Mouse (Mus musculus) heart, embryonic 15.5 days (tissue): Measurements from ENCODE around the gene Lsr. TPM values are rescaled to one million over a fixed set of nuclear protein-coding genes. Genes with fewer than 3 reads are reported as not detected.

Experiments used
- ATAC-seq: fragments of 200-750 bp; cut with Nextera tagmentation; replicated peaks from 2 replicates; pipeline ENCODE4 v1.8.0; 2017; ENCODE audit warnings: low read depth, moderate TSS enrichment; ENCODE audit not compliant: insufficient number of reproducible peaks, insufficient read depth, low FRiP score
- H3K27ac ChIP-seq: fragments of 300-500 bp; sonication (generic); 2 replicates; pipeline ENCODE4 v1.5.1; 2015; ENCODE audit warnings: mild to moderate bottlenecking, inconsistent platforms
- H3K27me3 ChIP-seq: fragments of 300-500 bp; sonication (generic); 2 replicates; pipeline ENCODE4 v1.6.1; 2015; ENCODE audit warnings: inconsistent platforms
- H3K36me3 ChIP-seq: fragments of 300-500 bp; sonication (generic); 2 replicates; pipeline ENCODE4 v1.6.1; 2015; ENCODE audit warnings: mild to moderate bottlenecking, inconsistent platforms
- H3K4me1 ChIP-seq: fragments of 300-500 bp; sonication (generic); replicated peaks from 2 replicates; pipeline ENCODE4 v1.6.1; 2015; ENCODE audit warnings: inconsistent platforms
- H3K4me2 ChIP-seq: fragments of 300-500 bp; sonication (generic); 2 replicates; pipeline ENCODE4 v1.6.1; 2015; ENCODE audit warnings: inconsistent platforms, mild to moderate bottlenecking, moderate library complexity
- H3K4me3 ChIP-seq: fragments of 300-500 bp; sonication (generic); 2 replicates; pipeline ENCODE4 v1.5.1; 2015; ENCODE audit warnings: mild to moderate bottlenecking, inconsistent platforms
- H3K9ac ChIP-seq: fragments of 300-500 bp; sonication (generic); 2 replicates; pipeline ENCODE4 v1.6.1; 2015; ENCODE audit warnings: mild to moderate bottlenecking, inconsistent platforms
- H3K9me3 ChIP-seq: fragments of 300-500 bp; sonication (generic); replicated peaks from 2 replicates; pipeline ENCODE4 v1.6.1; 2016; ENCODE audit warnings: inconsistent platforms
- whole genome bisulfite sequencing: fragments of 180-500 bp; shearing (Covaris S2); methylation state at CpG from one replicate; pipeline ENCODE4 v1.1.7; 2015; ENCODE audit warnings: mixed read lengths; 5-methylcytosine and 5-hydroxymethylcytosine counted together
- polyA plus RNA-seq: library from polyadenylated mRNA; unstranded; fragments of >200 nt; fragmentation: Nextera tagmentation; extraction: Ambion mirVana; gene quantifications from 2 replicates; pipeline ENCODE4 v1.2.1, GENCODE M21; 2015

The Lsr gene
- polyA plus RNA-seq, 1 experiment from 2014 or later = 7.0 TPM

DNA sequence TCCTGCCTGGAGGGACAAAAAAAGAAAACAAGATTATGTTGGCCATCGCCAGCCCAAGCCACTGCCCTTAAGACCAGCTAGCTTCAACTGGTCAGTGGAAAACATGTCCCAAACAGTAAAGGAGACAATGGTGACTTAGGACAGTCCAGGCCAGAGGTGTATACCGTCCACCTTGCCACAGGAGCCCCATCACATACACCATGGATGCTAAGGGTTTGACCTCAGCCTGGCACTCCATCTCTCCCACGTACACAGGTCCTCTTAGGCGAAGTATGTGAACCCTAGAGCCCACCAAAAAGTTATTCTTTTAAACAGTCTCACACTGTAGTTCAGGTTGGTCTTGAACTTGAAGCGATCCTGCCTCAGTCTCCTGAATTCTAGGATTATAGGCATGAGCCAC, 10.4 kb downstream of the Lsr start:
- 88% methylated on average over 5 of the region's 5 CpGs for WGBS
- Histone ChIP-seq H3K9ac (no peak overlapping the region), H3K9me3 (no peaks in the 10 kb centered on the region), H3K4me2 (no peak overlapping the region), H3K27me3 (no peaks in the 10 kb centered on the region), H3K4me3 (no peak overlapping the region), H3K27ac (no peak overlapping the region), H3K4me1 (peaks cover 22% of the 10 kb centered on the region), H3K36me3 (no peaks in the 10 kb centered on the region)
- ATAC-seq = no peak

DNA sequence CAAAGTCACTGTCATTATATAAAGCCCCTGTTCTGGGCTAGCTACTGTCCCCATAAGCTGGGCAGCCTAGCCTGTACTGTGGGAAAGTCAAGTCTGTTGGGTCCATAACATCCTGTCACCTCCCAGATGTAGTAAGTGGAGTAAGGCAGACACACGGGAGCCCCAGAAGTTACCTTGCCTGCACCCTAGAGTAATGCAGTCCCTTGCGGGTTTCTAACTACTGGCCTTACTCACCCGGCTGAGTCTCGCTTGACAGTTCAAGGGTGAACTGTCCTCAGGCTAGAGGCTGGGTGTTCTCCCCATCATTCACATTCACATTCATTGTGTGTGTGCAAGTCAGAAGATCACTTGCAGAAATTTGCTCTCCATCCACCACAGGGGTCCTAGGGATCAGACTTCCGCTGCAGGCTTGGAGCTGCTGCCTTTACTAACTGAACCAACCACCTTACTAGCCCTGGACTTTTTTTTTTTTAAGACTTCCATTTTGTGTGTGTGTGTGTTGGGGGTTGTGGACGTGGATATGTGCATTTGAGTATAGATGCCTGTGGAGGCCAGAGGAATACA, 13.4 kb downstream of the Lsr start:
- Histone ChIP-seq H3K4me1 (peaks cover 32% of the 10 kb centered on the region), H3K36me3 (peaks cover 2% of the 10 kb centered on the region), H3K9me3 (no peaks in the 10 kb centered on the region), H3K27ac (no peak overlapping the region), H3K4me3 (no peak overlapping the region), H3K4me2 (no peak overlapping the region), H3K27me3 (no peaks in the 10 kb centered on the region), H3K9ac (no peak overlapping the region)
- no peak for ATAC-seq
- 86% methylated on average over 6 of the region's 6 CpGs for WGBS

DNA sequence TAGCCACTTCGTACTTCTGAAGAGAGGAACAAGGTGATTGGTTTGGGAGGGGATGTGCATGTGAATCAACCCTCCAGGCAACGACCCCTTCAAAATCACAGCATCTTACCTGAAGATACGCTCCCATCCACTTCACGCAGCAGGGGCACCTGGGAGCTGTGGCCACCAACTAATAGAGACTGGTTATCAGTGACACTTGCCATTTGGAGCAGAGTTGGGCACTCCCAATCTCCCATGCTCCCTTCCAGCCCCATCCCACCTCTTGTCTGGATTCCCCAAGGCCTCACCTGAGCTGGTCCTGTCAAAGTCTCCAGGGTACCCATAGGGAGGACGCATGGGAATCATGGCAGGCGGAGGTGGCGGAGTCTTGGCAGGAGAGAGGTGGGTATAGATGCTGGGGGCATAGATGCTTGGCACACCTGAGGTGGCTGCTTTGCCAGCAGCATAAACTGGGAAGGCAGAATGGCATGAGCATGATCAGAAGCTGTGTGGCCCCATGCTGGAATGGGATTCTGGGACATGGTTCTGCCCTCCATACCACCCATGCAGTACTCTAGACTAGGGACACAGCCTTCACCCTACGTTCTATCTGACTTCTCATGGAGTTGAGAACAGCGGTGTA, 14.3 kb downstream of the Lsr start:
- Histone ChIP-seq H3K36me3 (peaks cover 10% of the 10 kb centered on the region), H3K27me3 (no peaks in the 10 kb centered on the region), H3K9me3 (no peaks in the 10 kb centered on the region), H3K4me2 (no peak overlapping the region), H3K4me1 (peaks cover 32% of the 10 kb centered on the region), H3K4me3 (no peak overlapping the region), H3K27ac (no peak overlapping the region), H3K9ac (no peak overlapping the region)
- no peak for ATAC-seq
- 94% methylated on average over 9 of the region's 9 CpGs for WGBS

DNA sequence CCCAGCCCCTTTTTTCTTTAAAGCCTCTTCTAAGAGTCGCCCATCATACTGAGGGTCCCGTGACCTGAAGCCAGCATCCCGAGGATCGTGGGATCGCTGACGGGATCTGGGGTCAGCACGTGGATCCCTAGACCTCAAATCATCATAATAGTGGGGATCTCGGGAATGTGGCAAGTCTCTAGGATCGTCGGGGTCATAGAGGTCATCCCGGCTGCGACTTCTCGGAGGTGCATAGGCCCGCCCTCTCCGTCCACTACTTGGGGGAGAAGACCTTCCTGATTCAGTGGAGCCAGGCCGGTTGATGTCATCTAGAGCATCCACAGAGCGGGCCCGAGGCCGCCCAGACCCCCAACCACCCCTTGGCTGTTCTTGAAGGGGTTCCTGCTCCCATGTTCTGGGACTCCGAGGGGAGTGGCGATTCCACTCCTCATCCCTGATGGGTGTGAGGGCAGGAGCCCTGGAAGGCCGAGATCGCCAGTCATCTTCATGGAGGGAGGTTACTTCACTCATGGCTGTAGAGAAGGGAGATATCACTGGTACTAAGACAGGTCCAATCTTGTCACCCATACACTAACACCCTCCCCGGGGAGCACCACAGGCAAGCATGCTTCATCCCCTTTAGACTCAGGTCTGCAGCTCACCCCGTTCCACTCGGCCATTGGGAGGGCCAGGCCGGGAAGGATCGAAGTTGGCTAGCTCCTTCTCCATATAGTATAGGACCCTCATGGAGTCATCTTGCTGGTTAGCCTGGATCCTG, 15.0 kb downstream of the Lsr start:
- H3K4me2 ChIP-seq = peak overlapping the region; percentile 91
- H3K4me3 ChIP-seq = peak overlapping the region; percentile 96
- peaks cover 27% of the 10 kb centered on the region for H3K4me1 ChIP-seq
- ATAC-seq = no peak
- peaks cover 17% of the 10 kb centered on the region for H3K36me3 ChIP-seq
- no peaks in the 10 kb centered on the region for H3K9me3 ChIP-seq
- no peaks in the 10 kb centered on the region for H3K27me3 ChIP-seq
- peak overlapping the region; percentile 98 for H3K9ac ChIP-seq
- WGBS = 71% methylated on average over 28 of the region's 28 CpGs
- H3K27ac ChIP-seq = peak overlapping the region; percentile 99

DNA sequence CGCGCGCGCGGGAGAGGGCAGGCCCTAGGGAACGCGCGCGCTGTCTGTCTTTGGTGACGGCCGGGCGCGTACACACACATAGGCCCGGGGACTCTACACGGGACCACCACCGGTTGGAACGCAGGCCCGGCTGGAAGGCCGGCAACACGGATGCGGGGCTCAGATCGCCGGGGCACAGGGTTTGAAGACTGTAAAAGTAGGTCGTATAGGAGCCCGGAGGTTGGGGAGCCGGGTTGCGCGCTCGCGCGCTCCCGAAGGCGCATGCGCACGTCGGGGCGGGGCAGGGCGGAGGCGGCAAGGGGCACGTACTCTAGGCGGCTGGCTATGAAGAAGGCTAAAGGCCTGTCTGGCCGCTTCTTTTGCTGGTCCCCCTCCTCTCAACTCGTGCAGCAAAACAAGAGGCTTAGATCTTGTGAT, 15.9 kb downstream of the Lsr start:
- peak overlapping the region; percentile 91 for H3K4me2 ChIP-seq
- under 1% methylated on average over 43 of the region's 43 CpGs for WGBS
- H3K4me1 ChIP-seq = peaks cover 24% of the 10 kb centered on the region
- no peaks in the 10 kb centered on the region for H3K9me3 ChIP-seq
- no peaks in the 10 kb centered on the region for H3K27me3 ChIP-seq
- peak overlapping the region; percentile 96 for H3K4me3 ChIP-seq
- peak overlapping the region; percentile 98 for H3K9ac ChIP-seq
- ATAC-seq = peak; percentile 66
- H3K36me3 ChIP-seq = peaks cover 27% of the 10 kb centered on the region
- peak overlapping the region; percentile 99 for H3K27ac ChIP-seq

DNA sequence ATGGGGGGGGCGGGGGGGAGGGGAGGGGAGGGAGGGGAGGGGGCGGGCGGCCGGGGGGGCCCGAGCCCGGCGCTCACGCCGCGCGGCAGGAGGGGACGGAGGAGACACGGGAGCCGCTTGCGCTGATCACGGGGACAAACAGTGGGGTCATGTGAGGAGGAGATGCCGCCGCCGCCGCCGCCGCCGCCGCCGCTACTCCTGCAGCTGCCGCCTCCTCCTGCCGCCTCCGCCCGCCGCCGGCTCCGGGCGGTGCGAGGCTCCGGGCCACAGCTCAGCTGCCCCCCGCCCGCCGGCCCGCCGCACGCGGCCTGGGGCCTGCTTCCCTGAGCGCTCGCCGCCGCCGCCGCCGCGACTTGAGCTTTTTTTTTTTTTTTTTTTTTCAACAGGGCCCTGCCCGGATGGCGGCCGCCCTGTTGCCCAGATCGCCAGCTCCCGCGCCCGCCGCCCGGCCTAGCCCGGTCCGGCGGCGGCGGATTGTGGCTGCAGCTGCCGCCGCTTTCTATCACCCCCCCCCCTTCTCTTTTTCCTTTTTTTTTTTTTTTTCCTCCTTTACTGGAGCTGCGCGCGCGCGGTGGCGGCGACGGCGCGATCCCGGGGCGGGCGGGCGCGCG, 16.4 kb downstream of the Lsr start, which contains the start of gene Usf2:
Gene Usf2 (minus strand): TSS at position 48 of the 611 bp plus-strand sequence.
- Histone ChIP-seq H3K36me3 (peaks cover 32% of the 10 kb centered on the region), H3K9ac (peak within 1 kb of the TSS; percentile 98), H3K27me3 (no peaks in the 10 kb centered on the region), H3K4me3 (peak within 1 kb of the TSS; percentile 96), H3K4me2 (peak within 1 kb of the TSS; percentile 91), H3K4me1 (peaks cover 22% of the 10 kb centered on the region), H3K27ac (peak within 1 kb of the TSS; percentile 99), H3K9me3 (no peaks in the 10 kb centered on the region)
- under 1% methylated on average over 56 of the region's 82 CpGs for WGBS
- peak; percentile 71 for ATAC-seq

DNA sequence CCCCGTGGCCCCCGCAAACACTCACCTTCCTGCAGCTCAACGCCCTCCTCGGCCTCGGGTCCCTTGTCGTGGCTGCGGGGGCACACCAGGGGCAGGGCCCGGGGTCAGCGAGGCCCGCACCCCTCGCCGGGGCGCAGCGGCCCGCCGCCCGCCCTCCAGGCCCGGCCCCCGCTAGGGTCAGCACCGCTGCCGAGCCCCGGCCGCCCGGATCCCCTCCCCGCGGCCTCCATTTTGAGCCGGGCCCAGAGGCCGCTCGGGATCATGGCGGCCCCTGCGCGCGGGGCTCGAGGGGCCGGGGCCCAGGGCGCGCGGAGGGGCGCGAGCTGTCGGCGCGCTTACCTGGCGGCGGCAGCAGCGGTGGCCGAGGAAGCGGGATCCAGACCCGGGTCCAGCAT, 16.9 kb downstream of the Lsr start:
- Histone ChIP-seq H3K4me1 (peaks cover 22% of the 10 kb centered on the region), H3K4me2 (peak overlapping the region; percentile 91), H3K9me3 (no peaks in the 10 kb centered on the region), H3K4me3 (peak overlapping the region; percentile 96), H3K27me3 (no peaks in the 10 kb centered on the region), H3K36me3 (peaks cover 36% of the 10 kb centered on the region), H3K9ac (peak overlapping the region; percentile 98), H3K27ac (peak overlapping the region; percentile 99)
- under 1% methylated on average over 43 of the region's 49 CpGs for WGBS
- ATAC-seq = peak; percentile 47

DNA sequence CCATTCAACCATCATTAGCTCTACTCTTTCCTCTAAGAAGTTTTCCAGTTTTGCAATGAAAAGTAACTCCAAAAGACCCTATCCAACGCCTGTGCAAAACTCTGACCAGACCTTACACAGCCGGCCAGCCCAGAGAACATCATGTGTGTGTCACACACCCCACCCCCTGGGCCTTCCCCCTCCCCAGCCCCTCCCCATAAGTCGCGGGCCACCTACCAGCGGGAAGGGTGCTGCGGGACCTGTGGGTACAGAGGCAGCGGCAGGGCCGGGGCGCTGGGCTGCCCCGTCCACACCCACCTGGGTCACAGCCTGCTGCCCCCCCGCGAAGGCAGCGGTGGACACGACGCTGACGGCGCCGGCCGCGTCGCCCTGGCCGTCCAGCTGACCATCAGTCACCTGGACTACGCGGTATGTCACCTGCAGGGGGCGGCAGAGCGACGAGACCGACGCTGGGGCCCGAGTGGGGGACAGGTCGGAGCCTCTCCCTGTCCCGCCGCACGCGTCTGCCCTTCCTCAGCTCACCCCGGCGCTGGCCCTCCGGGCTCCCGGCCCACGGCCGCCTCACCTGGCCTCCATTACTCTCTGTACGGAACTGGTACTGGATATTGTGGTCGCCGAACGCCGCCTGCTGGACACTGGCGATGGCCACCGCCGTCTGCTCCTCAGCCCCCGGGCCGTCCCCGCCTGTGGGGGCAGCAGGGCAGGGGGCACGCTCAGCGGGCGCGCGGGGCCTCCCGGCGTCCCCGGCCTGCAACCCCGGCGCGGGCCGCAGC, 17.5 kb downstream of the Lsr start:
- Histone ChIP-seq H3K27ac (peak overlapping the region; percentile 99), H3K4me3 (peak overlapping the region; percentile 96), H3K36me3 (peaks cover 39% of the 10 kb centered on the region), H3K9ac (peak overlapping the region; percentile 98), H3K9me3 (no peaks in the 10 kb centered on the region), H3K27me3 (no peaks in the 10 kb centered on the region), H3K4me2 (peak overlapping the region; percentile 91), H3K4me1 (peaks cover 22% of the 10 kb centered on the region)
- WGBS = under 1% methylated on average over 62 of the region's 64 CpGs
- peak; percentile 68 for ATAC-seq

DNA sequence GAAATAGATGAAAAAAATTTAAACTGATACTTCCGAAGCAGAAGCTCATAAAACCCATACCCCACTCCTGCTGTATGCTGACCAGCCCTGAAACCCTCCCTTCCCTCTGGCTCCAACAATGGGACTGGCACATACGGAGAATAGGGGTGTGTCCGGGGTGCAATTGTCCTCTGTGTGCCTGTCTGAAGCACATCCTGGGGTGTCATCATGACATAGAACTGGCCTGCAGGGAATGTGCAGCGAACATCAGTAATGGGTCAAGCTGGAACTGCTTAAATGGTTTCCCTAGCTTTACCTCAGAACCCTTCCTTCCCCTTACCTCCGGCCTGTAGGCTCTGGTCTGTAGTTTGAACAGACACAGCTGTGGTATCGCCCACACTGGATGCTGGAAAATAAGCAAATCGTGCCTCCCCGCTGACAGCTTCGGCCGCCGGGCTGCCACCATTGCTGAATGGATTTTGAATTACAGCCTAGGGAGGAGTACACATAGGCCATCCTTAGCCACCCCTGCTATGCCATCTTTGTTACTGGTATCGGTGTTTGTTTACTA, 18.2 kb downstream of the Lsr start:
- WGBS = 92% methylated on average over 12 of the region's 12 CpGs
- H3K27me3 ChIP-seq = no peaks in the 10 kb centered on the region
- ATAC-seq = no peak
- H3K4me1 ChIP-seq = peaks cover 22% of the 10 kb centered on the region
- H3K27ac ChIP-seq = no peak overlapping the region
- H3K4me3 ChIP-seq = peak overlapping the region; percentile 96; the same call in 1 of the 2 replicates
- peaks cover 40% of the 10 kb centered on the region for H3K36me3 ChIP-seq
- H3K9me3 ChIP-seq = no peaks in the 10 kb centered on the region
- peak overlapping the region; percentile 91 for H3K4me2 ChIP-seq
- no peak overlapping the region for H3K9ac ChIP-seq

DNA sequence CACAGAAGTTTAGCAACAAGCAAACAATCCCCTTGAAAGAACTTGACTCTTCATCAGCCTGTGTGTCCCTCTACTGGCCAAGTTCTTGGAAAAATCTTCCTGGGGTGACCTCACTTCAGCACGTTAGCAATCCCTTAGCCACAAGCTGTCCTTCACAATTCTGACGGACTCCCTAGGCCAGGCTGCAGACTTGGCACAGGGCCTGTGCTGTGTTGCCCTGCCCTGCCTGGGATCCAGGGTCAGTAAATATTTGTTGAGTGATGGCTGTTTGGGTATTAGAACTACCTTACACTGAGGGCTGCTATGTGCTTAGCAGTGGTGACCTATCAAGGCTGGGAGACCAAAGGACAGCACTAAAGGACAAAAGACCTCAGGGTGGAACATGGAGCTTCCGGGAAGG, 19.2 kb downstream of the Lsr start:
- Histone ChIP-seq H3K4me1 (peaks cover 22% of the 10 kb centered on the region), H3K27ac (no peak overlapping the region), H3K4me2 (no peak overlapping the region), H3K9me3 (no peaks in the 10 kb centered on the region), H3K36me3 (peaks cover 46% of the 10 kb centered on the region), H3K9ac (no peak overlapping the region), H3K27me3 (no peaks in the 10 kb centered on the region), H3K4me3 (no peak overlapping the region)
- no peak for ATAC-seq
- WGBS = 70% methylated on average over 3 of the region's 3 CpGs
